Mouse (Mus musculus) lung, adult 2 months (tissue): ENCODE measurements around the gene Robo2. TPM values are rescaled to one million over a fixed set of nuclear protein-coding genes. Genes with fewer than 3 reads are reported as not detected.
"Not testable (repeated sequence)": the region's sequence is repeated elsewhere in the genome, so short reads cannot be mapped to it uniquely, and the experiment has no call there.

Source experiments
- DNase-seq: peaks from one replicate; pipeline ENCODE4 v3.0.0; 2022
- H3K4me1 ChIP-seq: fragments of 200-500 bp; 2 replicates; pipeline ENCODE4 v1.6.1; 2011; ENCODE audit warnings: low read length; ENCODE audit not compliant: control insufficient read depth, insufficient read depth
- H3K4me3 ChIP-seq: fragments of 200-500 bp; replicated peaks from 2 replicates; pipeline ENCODE3; 2011; ENCODE audit warnings: low read depth, mild to moderate bottlenecking, control low read depth, low read length; ENCODE audit errors: extremely low read depth
- CTCF ChIP-seq: fragments of 200-500 bp; IDR thresholded peaks from 2 replicates; pipeline ENCODE4 v1.5.1; 2011; ENCODE audit warnings: mild to moderate bottlenecking, low read length, control low read depth; ENCODE audit not compliant: insufficient read depth
- POLR2A ChIP-seq: fragments of 200-500 bp; IDR thresholded peaks from 2 replicates; pipeline ENCODE4 v1.6.1; 2011; ENCODE audit warnings: low read depth, mild to moderate bottlenecking, control low read depth, low read length, borderline replicate concordance; ENCODE audit errors: extremely low read depth
- WGBS: fragments of 180-500 bp; shearing (Covaris S2); methylation state at CpG from one replicate; pipeline ENCODE4 v1.1.7; 2018; 5-methylcytosine and 5-hydroxymethylcytosine counted together
- polyA plus RNA-seq: library from polyadenylated mRNA; depleted of rRNA; stranded (reverse); fragments of >200 nt; gene quantifications from 2 replicates; pipeline ENCODE4 v1.2.3, GENCODE M21; 2012

The Robo2 gene
- polyA plus RNA-seq, 1 experiment = 19.7 TPM

DNA sequence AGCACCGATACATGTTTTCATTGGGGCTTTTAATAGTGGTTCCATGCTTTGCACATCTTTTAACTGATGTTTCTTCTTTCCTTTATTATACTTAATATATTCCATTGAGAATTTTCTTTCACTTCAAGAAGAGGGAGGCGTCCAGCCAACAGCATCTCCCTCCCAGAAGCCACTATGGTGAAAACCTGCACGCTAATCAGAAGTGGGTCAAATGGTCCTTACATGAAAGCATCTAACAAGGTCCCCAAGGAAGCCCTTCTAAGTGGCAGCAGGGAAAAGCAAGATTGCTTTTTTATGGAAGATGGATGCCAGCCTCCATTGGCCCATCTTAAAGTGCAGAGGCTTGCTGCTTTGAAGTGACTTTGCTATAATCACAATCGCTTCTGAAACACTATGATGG lies 300.5 kb downstream of the Robo2 start:
- Histone ChIP-seq H3K4me1 (no peaks in the 10 kb centered on the region), H3K4me3 (no peak overlapping the region)
- no peak for TF ChIP-seq POLR2A
- TF ChIP-seq CTCF = no peak
- DNase-seq = no peak
- WGBS = 85% methylated on average over 4 of the region's 4 CpGs

DNA sequence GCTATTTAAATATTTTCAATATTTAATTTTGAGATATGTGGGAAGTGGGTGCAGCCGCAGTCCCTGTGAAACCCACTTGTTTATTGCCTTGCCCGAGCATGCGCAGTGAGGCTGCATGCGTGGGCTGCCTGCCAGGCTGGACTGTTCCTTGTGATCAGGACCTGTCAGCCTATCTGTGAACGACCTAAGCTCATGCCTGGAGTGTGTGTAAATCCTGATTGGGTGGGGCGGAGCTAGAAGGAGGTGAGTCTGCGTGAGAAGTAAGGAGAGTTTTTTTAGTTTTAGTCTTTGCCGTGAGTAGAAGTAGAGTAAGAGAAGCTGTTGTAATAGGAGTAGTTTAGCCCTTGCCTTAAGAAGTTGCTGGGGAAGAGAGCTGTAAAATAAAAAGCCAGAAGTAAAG lies 307.2 kb downstream of the Robo2 start:
- 73% methylated on average over 8 of the region's 8 CpGs for WGBS
- not testable (repeated sequence) for DNase-seq, H3K4me3 ChIP-seq, H3K4me1 ChIP-seq

DNA sequence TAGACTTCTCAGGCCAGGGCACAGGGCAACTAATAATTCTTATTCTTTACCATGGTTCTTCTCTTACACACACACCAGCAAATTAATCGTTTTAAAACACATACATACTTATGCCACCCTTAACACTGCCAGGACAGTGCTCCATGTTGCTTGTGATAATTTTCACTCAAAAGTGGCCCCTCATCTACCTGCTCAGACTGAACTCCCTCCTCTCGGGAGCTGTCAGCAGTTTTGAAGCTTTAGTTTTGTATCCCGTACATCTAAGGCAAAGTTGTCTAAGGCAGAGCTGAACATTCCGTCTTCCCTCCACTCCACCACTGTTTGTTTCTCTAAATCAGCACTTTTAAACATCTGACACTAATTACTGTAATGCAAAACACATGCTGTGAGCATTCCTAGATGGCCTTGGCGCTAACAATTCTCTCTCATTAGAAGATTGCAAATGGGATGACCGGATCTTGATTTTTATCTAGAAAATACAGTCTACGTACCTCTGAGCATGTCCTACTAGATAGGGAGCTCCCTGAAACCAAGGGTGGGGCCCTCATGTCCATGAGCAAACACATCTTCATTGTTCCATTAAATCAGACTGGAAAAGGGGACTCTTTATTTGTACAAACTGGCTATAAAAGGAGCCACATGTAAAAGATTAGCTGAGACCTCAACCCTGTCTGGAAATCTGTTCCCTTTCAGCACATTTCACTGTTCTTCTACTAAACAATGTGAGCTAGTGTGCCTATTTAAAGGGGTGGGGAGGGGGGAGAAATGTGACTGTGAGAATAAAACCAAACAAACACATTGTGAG lies 318.4 kb downstream of the Robo2 start:
- no peaks in the 10 kb centered on the region for H3K4me1 ChIP-seq
- H3K4me3 ChIP-seq = no peak overlapping the region
- TF ChIP-seq CTCF = no peak
- TF ChIP-seq POLR2A = no peak
- DNase-seq = no peak
- 55% methylated on average over 7 of the region's 7 CpGs for WGBS

DNA sequence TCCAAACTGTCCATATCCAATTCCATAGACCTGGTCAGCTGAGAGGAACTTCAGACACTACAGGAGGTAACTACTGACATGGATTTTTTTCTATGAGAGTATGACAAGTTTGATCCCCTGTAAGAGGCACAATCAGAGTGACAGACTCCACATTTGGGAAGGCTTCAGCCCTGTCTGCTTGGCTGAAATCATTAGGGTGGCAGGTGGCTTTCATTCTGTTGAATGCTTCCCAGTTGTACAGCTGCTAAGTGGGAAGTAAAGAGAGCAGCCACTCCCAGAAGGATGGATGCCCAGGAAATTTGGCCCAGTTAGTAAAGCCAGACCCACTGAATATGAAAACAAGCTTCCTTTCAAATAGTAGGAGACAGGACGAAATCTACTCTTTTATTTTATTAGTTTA lies 321.7 kb downstream of the Robo2 start:
- Histone ChIP-seq H3K4me3 (no peak overlapping the region), H3K4me1 (no peaks in the 10 kb centered on the region)
- TF ChIP-seq CTCF = no peak
- TF ChIP-seq POLR2A = no peak
- 66% methylated on average over 1 of the region's 1 CpGs for whole genome bisulfite sequencing
- no peak for DNase-seq

DNA sequence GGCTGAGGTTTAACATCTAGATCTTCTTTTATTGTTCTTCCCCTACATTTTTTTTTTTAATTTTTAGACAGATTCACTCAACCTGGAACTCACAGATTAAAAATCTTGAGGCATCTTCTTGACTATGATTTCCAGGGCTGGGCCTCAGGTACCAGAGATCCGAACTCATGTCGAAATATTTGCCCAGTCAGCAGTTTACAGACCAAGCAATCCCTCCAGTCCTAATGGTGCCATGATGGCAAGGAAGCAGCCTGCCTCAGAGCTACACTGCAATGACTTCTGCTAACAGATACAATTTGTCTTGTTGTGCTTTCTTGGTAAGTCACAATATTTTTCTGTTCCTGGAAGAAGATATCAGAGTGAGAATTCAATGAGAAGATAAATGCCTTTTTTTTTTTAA lies 327.4 kb downstream of the Robo2 start:
- no peak for TF ChIP-seq POLR2A
- no peak for TF ChIP-seq CTCF
- DNase-seq = no peak
- Histone ChIP-seq H3K4me1 (no peaks in the 10 kb centered on the region), H3K4me3 (no peak overlapping the region)
- 95% methylated on average over 2 of the region's 2 CpGs for WGBS

DNA sequence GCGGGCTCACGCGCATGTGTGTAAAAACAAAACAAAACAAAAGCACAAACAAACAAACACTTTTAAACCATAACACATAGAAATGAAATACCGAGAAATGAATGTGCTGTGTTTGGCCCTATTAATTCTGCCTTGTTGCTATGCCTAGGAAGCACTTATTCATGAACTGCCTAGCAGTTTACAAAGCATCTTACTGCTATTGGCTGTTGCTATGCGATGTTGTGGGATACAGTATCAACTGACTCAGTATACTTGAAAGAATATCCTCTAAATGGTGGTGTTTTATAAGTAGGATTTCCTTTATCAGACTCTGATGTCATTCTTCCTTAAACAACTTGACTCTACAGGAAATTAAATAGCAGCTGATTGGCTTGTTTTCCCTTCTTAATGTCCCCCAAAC lies 339.0 kb downstream of the Robo2 start:
- TF ChIP-seq CTCF = no peak
- no peak for TF ChIP-seq POLR2A
- no peak overlapping the region for H3K4me3 ChIP-seq
- H3K4me1 ChIP-seq = no peaks in the 10 kb centered on the region
- no peak for DNase-seq
- WGBS = 92% methylated on average over 5 of the region's 5 CpGs

DNA sequence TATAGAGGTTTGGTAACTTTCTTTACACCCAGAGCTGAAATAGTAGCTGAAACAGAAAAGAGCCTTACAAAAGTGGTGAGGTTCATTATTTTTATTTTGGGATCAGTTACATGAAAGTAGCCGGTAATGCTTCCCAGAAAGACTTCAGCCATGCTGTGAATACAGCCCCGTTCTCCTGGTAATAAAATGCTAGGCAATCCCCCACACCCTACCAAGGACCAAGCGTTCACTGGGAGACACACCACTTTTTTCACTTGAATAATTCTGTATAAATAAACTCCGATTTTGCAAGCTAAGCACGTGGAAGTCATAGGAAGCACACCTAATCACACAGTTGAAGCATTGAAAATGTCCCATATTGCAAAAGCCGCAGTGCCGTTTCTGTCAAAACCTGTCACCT lies 341.0 kb downstream of the Robo2 start:
- no peak for DNase-seq
- WGBS = 67% methylated on average over 7 of the region's 7 CpGs
- Histone ChIP-seq H3K4me3 (no peak overlapping the region), H3K4me1 (no peaks in the 10 kb centered on the region)
- no peak for TF ChIP-seq POLR2A
- TF ChIP-seq CTCF = no peak

DNA sequence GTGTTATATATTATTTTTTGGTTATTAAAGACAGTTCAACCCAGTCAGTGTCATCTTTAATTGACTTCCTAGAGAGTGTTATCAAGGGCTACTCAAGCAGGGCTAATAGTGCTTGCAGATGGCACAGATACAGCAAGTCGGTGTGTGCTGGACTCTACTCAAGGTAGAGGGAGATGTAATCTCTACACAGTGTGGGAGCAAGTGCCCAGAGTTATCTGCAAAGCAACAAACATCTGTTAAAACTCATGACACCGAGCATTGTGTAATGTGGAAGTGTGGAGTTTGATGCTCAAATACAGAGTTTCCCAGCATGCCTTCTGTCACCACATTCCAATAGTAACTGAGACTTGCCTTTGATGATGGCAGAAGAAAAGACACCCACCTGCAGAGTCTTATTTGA lies 345.7 kb downstream of the Robo2 start:
- DNase-seq = no peak
- 57% methylated on average over 2 of the region's 2 CpGs for WGBS
- Histone ChIP-seq H3K4me3 (no peak overlapping the region), H3K4me1 (no peaks in the 10 kb centered on the region)
- TF ChIP-seq CTCF (no peak), POLR2A (no peak)

DNA sequence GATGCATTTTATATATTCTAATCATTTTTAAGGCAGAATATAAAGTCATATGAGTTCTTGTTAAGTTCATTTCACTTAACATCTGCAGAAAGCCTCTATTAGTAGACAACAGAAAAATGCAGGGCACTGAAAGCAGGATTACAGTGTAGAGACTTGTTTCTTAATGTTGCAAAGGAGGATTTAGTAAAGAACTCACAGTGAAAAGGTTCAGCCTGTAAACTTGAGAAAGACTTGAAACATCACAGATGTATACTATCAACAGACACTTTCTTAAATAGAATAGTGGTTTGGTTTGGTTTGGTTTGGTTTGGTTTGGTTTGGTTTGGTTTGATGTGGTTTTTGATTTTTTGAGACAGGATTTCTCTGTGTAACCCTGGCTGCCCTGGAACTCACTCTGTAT lies 349.7 kb downstream of the Robo2 start:
- H3K4me3 ChIP-seq = no peak overlapping the region
- no peaks in the 10 kb centered on the region for H3K4me1 ChIP-seq
- DNase-seq = no peak
- TF ChIP-seq POLR2A (no peak), CTCF (no peak)

DNA sequence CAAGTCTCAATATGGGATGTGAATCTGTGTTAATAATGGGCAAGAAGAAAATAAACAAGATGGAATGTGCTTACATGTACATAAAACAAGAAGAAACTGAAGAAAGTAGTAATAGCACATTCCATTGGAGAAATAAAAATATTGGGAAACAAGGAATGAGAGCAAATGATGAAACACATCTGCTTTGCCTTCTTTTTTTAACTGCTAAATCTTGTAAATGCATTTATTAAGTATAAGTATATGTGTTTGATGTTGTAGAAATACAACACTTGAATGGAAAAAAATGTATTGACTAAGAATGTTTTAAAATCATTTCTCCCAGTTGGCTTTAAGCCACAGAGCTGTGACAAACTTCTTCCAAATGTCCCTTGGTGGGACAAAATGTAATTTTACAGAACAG lies 350.1 kb downstream of the Robo2 start:
- no peak for TF ChIP-seq POLR2A
- Histone ChIP-seq H3K4me3 (no peak overlapping the region), H3K4me1 (no peaks in the 10 kb centered on the region)
- DNase-seq = no peak
